ENCODE assay signal across 8 mouse cellular contexts in the genomic region with DNA sequence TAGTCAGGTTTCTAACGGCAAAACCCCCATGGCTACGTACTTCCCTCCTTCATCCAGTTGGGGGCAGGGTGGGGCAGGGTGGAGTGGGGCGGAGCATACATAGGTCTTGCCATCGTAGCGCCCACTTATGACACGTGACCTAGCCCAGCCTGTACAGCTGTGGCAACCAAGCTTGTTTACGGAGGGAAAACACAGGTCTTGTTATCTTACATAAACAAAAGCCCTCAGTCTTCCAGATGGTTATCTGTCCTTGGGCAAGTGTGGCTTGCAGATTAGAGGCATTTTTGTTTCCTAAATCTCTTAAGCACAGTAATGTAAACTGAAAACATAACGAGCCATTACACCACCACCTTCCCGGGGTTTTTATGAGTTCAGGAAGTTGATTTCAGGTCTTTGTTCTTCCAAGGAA. TPM values are rescaled to one million over a fixed set of nuclear protein-coding genes. Genes with fewer than 3 reads are reported as not detected.
DNase-seq lines count a peak whose midpoint lies in the region; ATAC-seq and TF ChIP-seq lines count a peak whose summit lies in the region.

No protein-coding gene starts in this region.

- H3K27ac ChIP-seq in heart, embryonic 14.5 days (replicated peaks in 1 of 2; ENCODE audit: control insufficient read depth in 1 of 2, insufficient read depth in 1 of 2, low read depth in 2 of 2, low read length in 2 of 2): no peak overlapping the region
- 0 out of 2 replicates have a peak overlapping the region, but pooled peaks have one; percentile 22 for H3K27ac ChIP-seq in liver, postnatal 0 days (ENCODE audit: low read depth)

- peak overlapping the region; percentile 8; the same call in 1 of the 2 replicates for H3K4me2 ChIP-seq in heart, embryonic 14.5 days (ENCODE audit: low read length)
- H3K4me2 ChIP-seq in liver, postnatal 0 days (ENCODE audit: low read depth, low read length): peak overlapping the region; percentile 51

- no peak overlapping the region for H3K9ac ChIP-seq in heart, embryonic 14.5 days (ENCODE audit: low read length)
- no peak overlapping the region; the same call in 1 of the 2 replicates for H3K9ac ChIP-seq in liver, postnatal 0 days (replicated peaks)

- TF ChIP-seq EP300 in liver, postnatal 0 days (IDR thresholded peaks at IDR 0.05; ENCODE audit: low read depth): peak; percentile 67

- no peak for ATAC-seq in heart, embryonic 14.5 days (ENCODE audit: insufficient number of reproducible peaks, insufficient read depth, low FRiP score, low read depth)
- peak; percentile 89 for ATAC-seq in liver, postnatal 0 days

- no peaks in the 10 kb centered on the region for H3K4me1 ChIP-seq in heart, embryonic 14.5 days (ENCODE audit: control insufficient read depth in 2 of 2, insufficient read depth in 2 of 2, low read length in 2 of 2)
- 0 out of 2 replicates have a peak, but pooled peaks cover 2% of the 10 kb centered on the region for H3K4me1 ChIP-seq in liver, postnatal 0 days (ENCODE audit: insufficient read depth)

- no peaks in the 10 kb centered on the region for H3K36me3 ChIP-seq in heart, embryonic 14.5 days (ENCODE audit: control insufficient read depth, insufficient read depth, low read length)
- no peaks in the 10 kb centered on the region for H3K36me3 ChIP-seq in liver, postnatal 0 days (replicated peaks; ENCODE audit: insufficient read depth, low read length)

- no peaks in the 10 kb centered on the region for H3K27me3 ChIP-seq in heart, embryonic 14.5 days (ENCODE audit: control insufficient read depth, insufficient read depth, low read length)
- no peaks in the 10 kb centered on the region for H3K27me3 ChIP-seq in liver, postnatal 0 days (ENCODE audit: insufficient read depth, low read length)

- no peak for DNase-seq in heart, postnatal 10 days
- DNase-seq in embryo, embryonic 11 days: peak; percentile 18
- peak; percentile 76 for DNase-seq in liver, postnatal 0 days
- DNase-seq in spleen, postnatal 36 days (ENCODE audit: low spot score in 2 of 2): peak; percentile 68 to 69
- DNase-seq in frontal cortex, postnatal 10 days (ENCODE audit: low spot score in 2 of 2): no peak
- no peak for DNase-seq in cerebellum, adult 11-12 months
- no peak for DNase-seq in cerebellum, adult 9-11 months

- TF ChIP-seq CTCF in liver, postnatal 0 days (IDR thresholded peaks at IDR 0.05; ENCODE audit: low read depth): peak; percentile 61

- H3K9me3 ChIP-seq in heart, embryonic 14.5 days (ENCODE audit: control insufficient read depth, low read length): no peaks in the 10 kb centered on the region
- no peaks in the 10 kb centered on the region for H3K9me3 ChIP-seq in liver, postnatal 0 days (ENCODE audit: low read length)

- no peak overlapping the region for H3K4me3 ChIP-seq in heart, embryonic 14.5 days (ENCODE audit: control insufficient read depth in 1 of 2, insufficient read depth in 1 of 2, low read depth in 1 of 2, low read length in 2 of 2)
- peak overlapping the region; percentile 27; the same call in 1 of the 2 replicates for H3K4me3 ChIP-seq in liver, postnatal 0 days (ENCODE audit: low read depth, low read length)

- 55% methylated on average over 9 of the region's 9 CpGs for WGBS in heart, embryonic 14.5 days
- WGBS in liver, postnatal 0 days (ENCODE audit: insufficient replicate concordance): 17% methylated on average over 9 of the region's 9 CpGs

- intact Hi-C loops in heart, postnatal 10 days (cut with DNase I): no loop called here

RNA-seq across cellular contexts. Expression of a gene that starts 7.4 kb away (rescaled TPM):
- polyA plus RNA-seq in heart, embryonic 14.5 days (2014; fragmentation: Nextera tagmentation; extraction: Ambion mirVana): not detected in 2 replicates
- total RNA-seq in heart, postnatal 10 days (2021): not detected
- not detected in 2 replicates for polyA plus RNA-seq in liver, postnatal 0 days (2015; fragmentation: Nextera tagmentation; extraction: Ambion mirVana)

RNA-seq across cellular contexts. Expression of a gene that starts 45.1 kb away (rescaled TPM):
- 15.0 and 16.7 TPM in 2 replicates for polyA plus RNA-seq in heart, embryonic 14.5 days (2014; fragmentation: Nextera tagmentation; extraction: Ambion mirVana)
- 10 to 100 TPM; 43.3 to 48.7 TPM for total RNA-seq in heart, postnatal 10 days (2021)
- polyA plus RNA-seq in liver, postnatal 0 days (2015; fragmentation: Nextera tagmentation; extraction: Ambion mirVana): 1.4 and 4.0 TPM in 2 replicates

Comparison
In these comparisons a context has a peak if more than half of its experiments do, and no peak if none do; other contexts are left out.
1. DNase-seq: peak in embryo, embryonic 11 days (single experiment), liver, postnatal 0 days (single experiment) and spleen, postnatal 36 days (2 of 2); none in heart, postnatal 10 days (0 of 2), frontal cortex, postnatal 10 days (0 of 2), cerebellum, adult 11-12 months (single experiment) and cerebellum, adult 9-11 months (single experiment).